Mouse (Mus musculus) spleen, adult 2 months (tissue): ENCODE results near the gene Zcchc8.

Experiments used
- CTCF ChIP-seq: fragments of 200-500 bp; IDR thresholded peaks from 2 replicates; pipeline ENCODE4 v1.5.1; 2011; ENCODE audit warnings: mild to moderate bottlenecking, inconsistent platforms; ENCODE audit not compliant: insufficient read depth, insufficient read length, insufficient replicate concordance; ENCODE audit errors: extremely low read depth
- POLR2A ChIP-seq: fragments of 200-500 bp; IDR thresholded peaks from 2 replicates; pipeline ENCODE4 v1.6.1; 2011; ENCODE audit warnings: low read depth, low read length, inconsistent platforms

- TF ChIP-seq CTCF (no peak), POLR2A (no peak)
These were observed 67.6 kb downstream of the Zcchc8 start for GRCm38 (mm10) chr5:123653287-123653801.
